In genomic region chr9:124021672-124022071, GRCm38 (mm10) we compare ENCODE assay signal across 26 mouse cellular contexts. TPM values are rescaled to one million over a fixed set of nuclear protein-coding genes. Genes with fewer than 3 reads are reported as not detected.
"Had no signal": no experiment of that assay in that cellular context is flagged by ENCODE, and none has a peak within 500 bp of the region (broad histone marks: within the 10 kb centered on the region; RNA-seq: fewer than 3 reads in every experiment).

Gene Ccr3, plus strand, starts transcription at chr9:124021972.

- ATAC-seq: intestine, embryonic 15.5 days; midbrain, embryonic 13.5 days; midbrain, embryonic 16.5 days had no signal

- H3K9ac ChIP-seq: intestine, embryonic 15.5 days; kidney, embryonic 15.5 days; liver, embryonic 13.5 days; midbrain, embryonic 13.5 days; neural tube, embryonic 12.5 days; neural tube, embryonic 15.5 days had no signal

- H3K4me1 ChIP-seq: intestine, embryonic 15.5 days; kidney, embryonic 15.5 days; liver, embryonic 13.5 days; midbrain, embryonic 10.5 days; midbrain, embryonic 13.5 days; neural tube, embryonic 12.5 days; neural tube, embryonic 15.5 days had no signal

- H3K4me2 ChIP-seq: intestine, embryonic 15.5 days; kidney, embryonic 15.5 days; liver, embryonic 13.5 days; midbrain, embryonic 13.5 days; neural tube, embryonic 12.5 days; neural tube, embryonic 15.5 days had no signal

- H3K4me3 ChIP-seq: intestine, embryonic 15.5 days; kidney, embryonic 15.5 days; left cerebral cortex, adult 2 months; liver, embryonic 13.5 days; megakaryocyte, embryonic 14.5 days; midbrain, embryonic 10.5 days; midbrain, embryonic 13.5 days; neural tube, embryonic 12.5 days; neural tube, embryonic 15.5 days had no signal

- H3K36me3 ChIP-seq: intestine, embryonic 15.5 days; kidney, embryonic 15.5 days; liver, embryonic 13.5 days; midbrain, embryonic 10.5 days; midbrain, embryonic 13.5 days; neural tube, embryonic 12.5 days; neural tube, embryonic 15.5 days had no signal

- H3K9me3 ChIP-seq: intestine, embryonic 15.5 days; kidney, embryonic 15.5 days; liver, embryonic 13.5 days; megakaryocyte, embryonic 14.5 days; midbrain, embryonic 10.5 days; midbrain, embryonic 13.5 days; neural tube, embryonic 12.5 days; neural tube, embryonic 15.5 days had no signal

- H3K27me3 ChIP-seq: intestine, embryonic 15.5 days; kidney, embryonic 15.5 days; liver, embryonic 13.5 days; midbrain, embryonic 13.5 days; neural tube, embryonic 12.5 days; neural tube, embryonic 15.5 days had no signal

- H3K27ac ChIP-seq: intestine, embryonic 15.5 days; kidney, embryonic 15.5 days; left cerebral cortex, adult 2 months; liver, embryonic 13.5 days; midbrain, embryonic 10.5 days; midbrain, embryonic 13.5 days; neural tube, embryonic 12.5 days; neural tube, embryonic 15.5 days; stomach, postnatal 0 days had no signal

- DNase-seq: kidney, adult 11 months; kidney, adult 8-10 months; kidney, postnatal 10 days; kidney, postnatal 4 days; layer of hippocampus, postnatal 36 days; liver, embryonic 13.5 days; lung, adult 2 months; lung, postnatal 14 days; lung, postnatal 4 days; retina, postnatal 1 day; thymus, adult 2 months; thymus, postnatal 14 days had no signal

RNA-seq across cellular contexts. Expression of gene Ccr3, which starts in this region (rescaled TPM):
- total RNA-seq: layer of hippocampus, adult 8-10 months; layer of hippocampus, postnatal 10 days; layer of hippocampus, postnatal 36 days; left cerebral cortex, adult 2 months; left cerebral cortex, postnatal 36 days had no signal
- polyA plus RNA-seq: limb, embryonic 11.5 days; midbrain, embryonic 10.5 days; midbrain, embryonic 13.5 days; midbrain, embryonic 16.5 days; neural tube, embryonic 12.5 days; neural tube, embryonic 15.5 days had no signal
